In the genomic region with DNA sequence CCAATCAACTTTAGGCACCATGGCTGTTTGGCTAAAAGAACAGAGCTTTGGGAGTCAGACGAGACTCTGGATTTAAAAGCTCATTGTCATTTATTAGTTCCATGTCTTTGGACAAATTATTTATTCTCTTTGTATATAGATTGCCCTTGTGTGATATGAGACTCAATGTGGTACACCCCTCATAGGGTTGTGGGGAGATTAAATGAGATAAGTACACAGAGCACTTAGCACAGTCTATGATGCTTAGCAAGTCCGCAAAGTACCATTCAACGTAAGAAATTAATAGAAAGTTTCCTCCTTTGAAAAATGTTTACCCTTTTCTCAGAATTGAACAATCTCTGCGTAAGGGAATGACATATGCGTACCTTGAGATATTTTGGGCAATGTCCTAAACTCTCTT, we compare ENCODE assay signal across 9 mouse cellular contexts. TPM values are rescaled to one million over a fixed set of nuclear protein-coding genes. Genes with fewer than 3 reads are reported as not detected.
DNase-seq lines count a peak whose midpoint lies in the region; ATAC-seq and TF ChIP-seq lines count a peak whose summit lies in the region.
"Had no signal": no experiment of that assay in that cellular context is flagged by ENCODE, and none has a peak within 500 bp of the region (broad histone marks: within the 10 kb centered on the region; RNA-seq: fewer than 3 reads in every experiment).

No protein-coding gene starts in this region.

- no peaks in the 10 kb centered on the region for H3K36me3 ChIP-seq in heart, embryonic 11.5 days (ENCODE audit: control insufficient read depth, insufficient read depth, low read length)
- H3K36me3 ChIP-seq in E14TG2a.4 (ENCODE audit: insufficient read depth, low read length): no peaks in the 10 kb centered on the region
- H3K36me3 ChIP-seq in forebrain, embryonic 16.5 days (ENCODE audit: control insufficient read depth, insufficient read depth): no peaks in the 10 kb centered on the region
- H3K36me3 ChIP-seq in liver, embryonic 14.5 days (replicated peaks; ENCODE audit: control insufficient read depth, insufficient read depth, low read depth): no peaks in the 10 kb centered on the region

- H3K9me3 ChIP-seq in heart, embryonic 11.5 days (replicated peaks; ENCODE audit: control insufficient read depth, low read length): no peaks in the 10 kb centered on the region
- H3K9me3 ChIP-seq in E14TG2a.4 (ENCODE audit: low read length): no peaks in the 10 kb centered on the region
- H3K9me3 ChIP-seq in forebrain, embryonic 16.5 days (ENCODE audit: control insufficient read depth, low read length): no peaks in the 10 kb centered on the region
- no peaks in the 10 kb centered on the region for H3K9me3 ChIP-seq in liver, embryonic 14.5 days (ENCODE audit: control insufficient read depth, low read length)

- 49% methylated on average over 5 of the region's 5 CpGs for WGBS in heart, embryonic 11.5 days (ENCODE audit: insufficient replicate concordance)
- WGBS in forebrain, embryonic 16.5 days: 41% methylated on average over 5 of the region's 5 CpGs
- 48% methylated on average over 5 of the region's 5 CpGs for WGBS in liver, embryonic 14.5 days (ENCODE audit: insufficient replicate concordance)

- no peak for TF ChIP-seq EP300 in liver, embryonic 14.5 days (IDR thresholded peaks at IDR 0.05; ENCODE audit: low read depth)

- H3K27me3 ChIP-seq in heart, embryonic 11.5 days (ENCODE audit: control insufficient read depth, insufficient read depth, low read length): peaks cover 26% of the 10 kb centered on the region
- no peaks in the 10 kb centered on the region for H3K27me3 ChIP-seq in E14TG2a.4 (ENCODE audit: insufficient read depth, low read length)
- H3K27me3 ChIP-seq in forebrain, embryonic 16.5 days (replicated peaks; ENCODE audit: control insufficient read depth, insufficient read depth, low read length): peaks cover 22% of the 10 kb centered on the region
- peaks cover 19% of the 10 kb centered on the region for H3K27me3 ChIP-seq in liver, embryonic 14.5 days (ENCODE audit: control insufficient read depth, insufficient read depth, low read length)

- no peak for TF ChIP-seq CTCF in E14TG2a.4 (conservative IDR thresholded peaks at IDR 0.05; ENCODE audit: low read length)
- no peak for TF ChIP-seq CTCF in liver, embryonic 14.5 days (IDR thresholded peaks at IDR 0.05; ENCODE audit: low read depth)

- H3K4me3 ChIP-seq in heart, embryonic 11.5 days (ENCODE audit: low read depth, low read length): peak overlapping the region; percentile 59
- peak overlapping the region; percentile 29; the same call in 1 of the 2 replicates for H3K4me3 ChIP-seq in E14TG2a.4 (replicated peaks; ENCODE audit: low read length)
- H3K4me3 ChIP-seq in forebrain, embryonic 16.5 days (replicated peaks; ENCODE audit: low read length): peak overlapping the region; percentile 56
- H3K4me3 ChIP-seq in liver, embryonic 14.5 days (ENCODE audit: insufficient read depth in 1 of 2, low read depth in 2 of 2, low read length in 2 of 2): peak overlapping the region in 1 of 2 experiments; percentile 6; a peak in 1 of 4 replicates

- H3K4me1 ChIP-seq in heart, embryonic 11.5 days (ENCODE audit: control insufficient read depth, insufficient read depth, low read length): no peaks in the 10 kb centered on the region
- 0 out of 2 replicates have a peak, but pooled peaks cover 5% of the 10 kb centered on the region for H3K4me1 ChIP-seq in E14TG2a.4 (replicated peaks; ENCODE audit: low read depth, low read length)
- no peaks in the 10 kb centered on the region for H3K4me1 ChIP-seq in forebrain, embryonic 16.5 days (replicated peaks; ENCODE audit: control insufficient read depth, insufficient read depth, low read length)
- no peaks in the 10 kb centered on the region for H3K4me1 ChIP-seq in liver, embryonic 14.5 days (replicated peaks; ENCODE audit: control insufficient read depth in 2 of 2, insufficient read depth in 2 of 2, low read length in 1 of 2)

- no peak for DNase-seq in heart, adult 11 months
- no peak for DNase-seq in liver, embryonic 14.5 days (ENCODE audit: low read depth in 3 of 3, low spot score in 3 of 3)
- no peak for DNase-seq in adipocyte (ENCODE audit: low spot score)
- no peak for DNase-seq in frontal cortex, postnatal 10 days (ENCODE audit: low spot score in 2 of 2)

- ATAC-seq in heart, embryonic 11.5 days (replicated peaks; ENCODE audit: insufficient number of reproducible peaks, low FRiP score, low TSS enrichment): no peak
- ATAC-seq in forebrain, embryonic 16.5 days: peak; percentile 18
- ATAC-seq in liver, embryonic 14.5 days (ENCODE audit: insufficient read depth): no peak
- no peak for ATAC-seq in erythroid progenitor cell, adult 5-6 weeks (replicated peaks; ENCODE audit: low FRiP score, poor library complexity, severe bottlenecking)

- H3K9ac ChIP-seq in heart, embryonic 11.5 days (ENCODE audit: low read depth, low read length): no peak overlapping the region
- H3K9ac ChIP-seq in forebrain, embryonic 16.5 days (replicated peaks; ENCODE audit: low read depth, low read length): 0 out of 2 replicates have a peak overlapping the region, but pooled peaks have one; percentile 25
- H3K9ac ChIP-seq in liver, embryonic 14.5 days (replicated peaks): no peak overlapping the region

- no peak overlapping the region for H3K27ac ChIP-seq in heart, embryonic 11.5 days (ENCODE audit: low read depth, low read length)
- H3K27ac ChIP-seq in forebrain, embryonic 16.5 days (ENCODE audit: low read length): no peak overlapping the region
- H3K27ac ChIP-seq in liver, embryonic 14.5 days: no peak overlapping the region

- H3K4me2 ChIP-seq in heart, embryonic 11.5 days: peak overlapping the region; percentile 64
- H3K4me2 ChIP-seq in forebrain, embryonic 16.5 days (ENCODE audit: low read length): peak overlapping the region; percentile 41
- H3K4me2 ChIP-seq in liver, embryonic 14.5 days (ENCODE audit: low read depth): peak overlapping the region; percentile 49; the same call in 1 of the 2 replicates

RNA-seq across cellular contexts. Expression of a gene that starts 0.5 kb away (rescaled TPM):
- polyA plus RNA-seq in heart, embryonic 11.5 days (2014; fragmentation: Nextera tagmentation; extraction: Ambion mirVana): 3.9 and 4.7 TPM in 2 replicates
- 6.2 and 7.4 TPM in 2 replicates for polyA plus RNA-seq in forebrain, embryonic 16.5 days (2015; fragmentation: Nextera tagmentation; extraction: Ambion mirVana)
- polyA plus RNA-seq in liver, embryonic 14.5 days (2012; rRNA removed): 0.19 and 0.26 TPM in 2 replicates
- polyA plus RNA-seq in liver, embryonic 14.5 days (2014; fragmentation: Nextera tagmentation; extraction: Ambion mirVana): 0.18 and 0.23 TPM in 2 replicates
- total RNA-seq in erythroid progenitor cell, adult 5-6 weeks (2015; ENCODE audit: low replicate concordance): not detected in 2 replicates
- not detected in 2 replicates for total RNA-seq in erythroid progenitor cell, adult 5-6 weeks (2017; ENCODE audit: low replicate concordance)

RNA-seq across cellular contexts. Expression of a gene that starts 34.6 kb away (rescaled TPM):
- polyA plus RNA-seq in heart, embryonic 11.5 days (2014; fragmentation: Nextera tagmentation; extraction: Ambion mirVana): not detected in 2 replicates
- not detected in 2 replicates for polyA plus RNA-seq in forebrain, embryonic 16.5 days (2015; fragmentation: Nextera tagmentation; extraction: Ambion mirVana)
- not detected in 2 replicates for polyA plus RNA-seq in liver, embryonic 14.5 days (2012; rRNA removed)
- polyA plus RNA-seq in liver, embryonic 14.5 days (2014; fragmentation: Nextera tagmentation; extraction: Ambion mirVana): not detected in 2 replicates
- total RNA-seq in erythroid progenitor cell, adult 5-6 weeks (2015; ENCODE audit: low replicate concordance): not detected in 2 replicates
- not detected in 2 replicates for total RNA-seq in erythroid progenitor cell, adult 5-6 weeks (2017; ENCODE audit: low replicate concordance)
- total RNA-seq: left cerebral cortex, adult 8-10 months had no signal

RNA-seq across cellular contexts. Expression of a gene that starts 58.5 kb away (rescaled TPM):
- 0.27 TPM in 1 of 2 replicates, not detected in the other for polyA plus RNA-seq in heart, embryonic 11.5 days (2014; fragmentation: Nextera tagmentation; extraction: Ambion mirVana)
- polyA plus RNA-seq in forebrain, embryonic 16.5 days (2015; fragmentation: Nextera tagmentation; extraction: Ambion mirVana): 0.27 and 0.52 TPM in 2 replicates
- polyA plus RNA-seq in liver, embryonic 14.5 days (2012; rRNA removed): 0.07 TPM in 1 of 2 replicates, not detected in the other
- not detected in 2 replicates for polyA plus RNA-seq in liver, embryonic 14.5 days (2014; fragmentation: Nextera tagmentation; extraction: Ambion mirVana)
- total RNA-seq in erythroid progenitor cell, adult 5-6 weeks (2015; ENCODE audit: low replicate concordance): not detected in 2 replicates
- not detected in 2 replicates for total RNA-seq in erythroid progenitor cell, adult 5-6 weeks (2017; ENCODE audit: low replicate concordance)
- total RNA-seq: left cerebral cortex, adult 8-10 months had no signal
